ENCODE assay signal across 8 mouse cellular contexts in the genomic region with DNA sequence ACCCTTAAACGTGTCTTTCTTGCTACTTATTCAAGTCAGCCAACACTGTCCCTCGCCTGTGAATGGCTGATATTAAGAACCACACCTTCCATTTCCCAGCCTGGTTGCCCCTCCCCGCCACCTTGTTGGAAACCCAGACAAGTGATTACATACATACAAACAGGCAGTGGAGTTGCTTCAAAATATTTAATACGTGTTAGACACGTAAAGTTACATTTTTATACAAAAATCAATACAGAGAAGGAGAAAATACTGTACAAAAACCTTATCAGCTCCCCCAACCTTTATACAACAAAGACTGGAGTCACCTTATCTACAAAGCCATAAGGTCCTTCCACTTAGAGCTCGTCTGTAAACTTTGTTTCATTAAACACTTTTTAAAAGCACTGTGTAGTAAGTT. TPM values are rescaled to one million over a fixed set of nuclear protein-coding genes. Genes with fewer than 3 reads are reported as not detected.
DNase-seq lines count a peak whose midpoint lies in the region; ATAC-seq and TF ChIP-seq lines count a peak whose summit lies in the region.

No protein-coding gene starts in this region.

- peak overlapping the region; percentile 91 for H3K9ac ChIP-seq in kidney, embryonic 15.5 days
- peak overlapping the region; percentile 97 for H3K9ac ChIP-seq in intestine, embryonic 15.5 days
- H3K9ac ChIP-seq in midbrain, postnatal 0 days (replicated peaks; ENCODE audit: low read length, poor library complexity, severe bottlenecking): 0 out of 2 replicates have a peak overlapping the region, but pooled peaks have one; percentile 97

- TF ChIP-seq POLR2A in cortical plate, adult 2 months (IDR thresholded peaks at IDR 0.05; ENCODE audit: extremely low read depth, insufficient read depth, low read length): no peak

- H3K4me1 ChIP-seq in kidney, embryonic 15.5 days: peaks cover 50% of the 10 kb centered on the region
- H3K4me1 ChIP-seq in cortical plate, adult 2 months (ENCODE audit: control insufficient read depth, insufficient read depth, low read length): peaks cover 7% of the 10 kb centered on the region
- peaks cover 17% of the 10 kb centered on the region for H3K4me1 ChIP-seq in intestine, embryonic 15.5 days (replicated peaks)
- peaks cover 19% of the 10 kb centered on the region for H3K4me1 ChIP-seq in midbrain, postnatal 0 days (ENCODE audit: insufficient read depth, low read length)

- H3K9me3 ChIP-seq in kidney, embryonic 15.5 days (replicated peaks): no peaks in the 10 kb centered on the region
- H3K9me3 ChIP-seq in intestine, embryonic 15.5 days: no peaks in the 10 kb centered on the region
- H3K9me3 ChIP-seq in midbrain, postnatal 0 days (ENCODE audit: low read length): no peaks in the 10 kb centered on the region

- no peak for DNase-seq in kidney, postnatal 4 days
- no peak for DNase-seq in midbrain, postnatal 0 days (ENCODE audit: low spot score)
- no peak for DNase-seq in adrenal gland, postnatal 14 days
- no peak for DNase-seq in urinary bladder, adult 2 months (ENCODE audit: low spot score)
- DNase-seq in ovary, postnatal 36 days (ENCODE audit: low spot score): no peak

- peak overlapping the region; percentile 89; the same call in 1 of the 2 replicates for H3K27ac ChIP-seq in kidney, embryonic 15.5 days
- no peak overlapping the region for H3K27ac ChIP-seq in cortical plate, adult 2 months (ENCODE audit: insufficient read depth, low read length)
- H3K27ac ChIP-seq in intestine, embryonic 15.5 days: peak overlapping the region; percentile 84; the same call in 1 of the 2 replicates
- H3K27ac ChIP-seq in midbrain, postnatal 0 days (ENCODE audit: low read depth, low read length): 0 out of 2 replicates have a peak overlapping the region, but pooled peaks have one; percentile 84

- H3K36me3 ChIP-seq in kidney, embryonic 15.5 days: peaks cover 15% of the 10 kb centered on the region
- H3K36me3 ChIP-seq in intestine, embryonic 15.5 days: no peaks in the 10 kb centered on the region
- H3K36me3 ChIP-seq in midbrain, postnatal 0 days (ENCODE audit: insufficient read depth, low read length): no peaks in the 10 kb centered on the region

- H3K27me3 ChIP-seq in kidney, embryonic 15.5 days: no peaks in the 10 kb centered on the region
- no peaks in the 10 kb centered on the region for H3K27me3 ChIP-seq in intestine, embryonic 15.5 days (replicated peaks)
- H3K27me3 ChIP-seq in midbrain, postnatal 0 days (ENCODE audit: insufficient read depth, low read length): no peaks in the 10 kb centered on the region

- TF ChIP-seq CTCF in cortical plate, adult 2 months (IDR thresholded peaks at IDR 0.05; ENCODE audit: extremely low read depth, insufficient read depth, low read length): no peak
- TF ChIP-seq CTCF in midbrain, postnatal 0 days (IDR thresholded peaks at IDR 0.05): no peak

- peak overlapping the region; percentile 67 for H3K4me2 ChIP-seq in kidney, embryonic 15.5 days
- H3K4me2 ChIP-seq in intestine, embryonic 15.5 days (replicated peaks): peak overlapping the region; percentile 77
- H3K4me2 ChIP-seq in midbrain, postnatal 0 days (ENCODE audit: low read depth, low read length, poor library complexity, severe bottlenecking): peak overlapping the region; percentile 84

- H3K4me3 ChIP-seq in kidney, embryonic 15.5 days (replicated peaks): peak overlapping the region; percentile 72
- H3K4me3 ChIP-seq in cortical plate, adult 2 months (ENCODE audit: insufficient read depth, low read length): peak overlapping the region; percentile 67
- H3K4me3 ChIP-seq in intestine, embryonic 15.5 days (replicated peaks): peak overlapping the region; percentile 94
- H3K4me3 ChIP-seq in midbrain, postnatal 0 days (ENCODE audit: low read depth, low read length): peak overlapping the region; percentile 96

- no peak for ATAC-seq in kidney, embryonic 15.5 days (replicated peaks; ENCODE audit: low FRiP score)
- no peak for ATAC-seq in intestine, embryonic 15.5 days
- no peak for ATAC-seq in midbrain, postnatal 0 days (ENCODE audit: low FRiP score)

- 33% methylated on average over 6 of the region's 6 CpGs for WGBS in kidney, embryonic 15.5 days
- 20% methylated on average over 6 of the region's 6 CpGs for WGBS in intestine, embryonic 15.5 days
- 28% methylated on average over 6 of the region's 6 CpGs for WGBS in midbrain, postnatal 0 days

RNA-seq across cellular contexts. Expression of a gene that starts 2.1 kb away (rescaled TPM):
- polyA plus RNA-seq in kidney, embryonic 15.5 days (2015; fragmentation: Nextera tagmentation; extraction: Ambion mirVana): 7.5 and 7.6 TPM in 2 replicates
- 53.3 and 53.6 TPM in 2 replicates for polyA plus RNA-seq in cortical plate, adult 2 months (2012; rRNA removed)
- 3.8 and 4.8 TPM in 2 replicates for polyA plus RNA-seq in intestine, embryonic 15.5 days (2015; fragmentation: Nextera tagmentation; extraction: Ambion mirVana)
- total RNA-seq in midbrain, postnatal 0 days (2014; rRNA removed): 30.1 and 44.2 TPM in 2 replicates
- 3.9 and 4.0 TPM in 2 replicates for polyA plus RNA-seq in midbrain, postnatal 0 days (2015; fragmentation: Nextera tagmentation; extraction: Ambion mirVana)
- 11.1 and 12.9 TPM in 2 replicates for total RNA-seq in adrenal gland, postnatal 14 days (2021)
- 29.7 and 40.7 TPM in 2 replicates for polyA plus RNA-seq in urinary bladder, adult 2 months (2012; rRNA removed)

RNA-seq across cellular contexts. Expression of a gene that starts 49.3 kb away (rescaled TPM):
- 5.7 and 6.3 TPM in 2 replicates for polyA plus RNA-seq in kidney, embryonic 15.5 days (2015; fragmentation: Nextera tagmentation; extraction: Ambion mirVana)
- polyA plus RNA-seq in cortical plate, adult 2 months (2012; rRNA removed): 4.8 and 5.2 TPM in 2 replicates
- 5.4 and 5.9 TPM in 2 replicates for polyA plus RNA-seq in intestine, embryonic 15.5 days (2015; fragmentation: Nextera tagmentation; extraction: Ambion mirVana)
- total RNA-seq in midbrain, postnatal 0 days (2014; rRNA removed): 2.9 and 5.1 TPM in 2 replicates
- polyA plus RNA-seq in midbrain, postnatal 0 days (2015; fragmentation: Nextera tagmentation; extraction: Ambion mirVana): 1.8 and 2.6 TPM in 2 replicates
- 13.8 and 17.2 TPM in 2 replicates for total RNA-seq in adrenal gland, postnatal 14 days (2021)
- polyA plus RNA-seq in urinary bladder, adult 2 months (2012; rRNA removed): 24.0 and 31.2 TPM in 2 replicates
